Mouse (Mus musculus) stomach, embryonic 14.5 days (tissue): ENCODE measurements at regions not wholly inside any gene's neighbourhood (a gene's known extent, or its start where the extent isn't known, plus 50 kb on each side); places are given as distances from the start of the nearest gene placed in this dataset.
"Not testable (repeated sequence)": the region's sequence is repeated elsewhere in the genome, so short reads cannot be mapped to it uniquely, and the experiment has no call there.

Experiments
- ATAC-seq: fragments of 200-750 bp; cut with Nextera tagmentation; 2 replicates; pipeline ENCODE4 v1.8.0; 2017; ENCODE audit warnings: low read depth, moderate TSS enrichment; ENCODE audit not compliant: insufficient number of reproducible peaks, insufficient read depth, low FRiP score
- H3K27ac ChIP-seq: fragments of 300-500 bp; sonication (generic); 2 replicates; pipeline ENCODE4 v1.5.1; 2014; ENCODE audit warnings: mild to moderate bottlenecking, low read length, moderate library complexity, mixed read lengths
- H3K27me3 ChIP-seq: fragments of 300-500 bp; sonication (generic); 2 replicates; pipeline ENCODE4 v1.6.1; 2014; ENCODE audit warnings: low read length, control low read depth, mixed read lengths; ENCODE audit not compliant: control insufficient read depth, insufficient read depth
- H3K36me3 ChIP-seq: fragments of 300-500 bp; sonication (generic); 2 replicates; pipeline ENCODE4 v1.6.1; 2014; ENCODE audit warnings: mild to moderate bottlenecking, control low read depth, low read length, moderate library complexity, mixed read lengths; ENCODE audit not compliant: control insufficient read depth, insufficient read depth
- H3K4me1 ChIP-seq: fragments of 300-500 bp; sonication (generic); 2 replicates; pipeline ENCODE4 v1.6.1; 2014; ENCODE audit warnings: low read length, control low read depth, mixed read lengths; ENCODE audit not compliant: control insufficient read depth, insufficient read depth
- H3K4me2 ChIP-seq: fragments of 300-500 bp; sonication (generic); replicated peaks from 2 replicates; pipeline ENCODE4 v1.6.1; 2014; ENCODE audit warnings: low read depth, low read length, control low read depth
- H3K4me3 ChIP-seq: fragments of 300-500 bp; sonication (generic); 2 replicates; pipeline ENCODE4 v1.5.1; 2014; ENCODE audit warnings: low read depth, low read length, control low read depth
- H3K9ac ChIP-seq: fragments of 300-500 bp; sonication (generic); replicated peaks from 2 replicates; pipeline ENCODE4 v1.6.1; 2014; ENCODE audit warnings: low read depth, mild to moderate bottlenecking, control low read depth, low read length, moderate library complexity, mixed read lengths
- H3K9me3 ChIP-seq: fragments of 300-500 bp; sonication (generic); 2 replicates; pipeline ENCODE4 v1.6.1; 2016; ENCODE audit warnings: low read depth, low read length, control low read depth; ENCODE audit not compliant: control insufficient read depth
- WGBS: fragments of 180-500 bp; shearing (Covaris S2); extraction: QIAGEN DNeasy Blood & Tissue Kit; methylation state at CpG from one replicate; pipeline ENCODE4 v1.1.7; 2014; 5-methylcytosine and 5-hydroxymethylcytosine counted together

- 92% methylated on average over 2 of the region's 2 CpGs for WGBS
- Histone ChIP-seq H3K9ac (no peak overlapping the region), H3K9me3 (no peaks in the 10 kb centered on the region), H3K27me3 (no peaks in the 10 kb centered on the region), H3K27ac (no peak overlapping the region), H3K4me1 (no peaks in the 10 kb centered on the region), H3K36me3 (no peaks in the 10 kb centered on the region), H3K4me2 (no peak overlapping the region), H3K4me3 (no peak overlapping the region)
- no peak for ATAC-seq
Measured at GRCm38 (mm10) chr12:70655411-70655811, 169.9 kb upstream of the Frmd6 start.

DNA sequence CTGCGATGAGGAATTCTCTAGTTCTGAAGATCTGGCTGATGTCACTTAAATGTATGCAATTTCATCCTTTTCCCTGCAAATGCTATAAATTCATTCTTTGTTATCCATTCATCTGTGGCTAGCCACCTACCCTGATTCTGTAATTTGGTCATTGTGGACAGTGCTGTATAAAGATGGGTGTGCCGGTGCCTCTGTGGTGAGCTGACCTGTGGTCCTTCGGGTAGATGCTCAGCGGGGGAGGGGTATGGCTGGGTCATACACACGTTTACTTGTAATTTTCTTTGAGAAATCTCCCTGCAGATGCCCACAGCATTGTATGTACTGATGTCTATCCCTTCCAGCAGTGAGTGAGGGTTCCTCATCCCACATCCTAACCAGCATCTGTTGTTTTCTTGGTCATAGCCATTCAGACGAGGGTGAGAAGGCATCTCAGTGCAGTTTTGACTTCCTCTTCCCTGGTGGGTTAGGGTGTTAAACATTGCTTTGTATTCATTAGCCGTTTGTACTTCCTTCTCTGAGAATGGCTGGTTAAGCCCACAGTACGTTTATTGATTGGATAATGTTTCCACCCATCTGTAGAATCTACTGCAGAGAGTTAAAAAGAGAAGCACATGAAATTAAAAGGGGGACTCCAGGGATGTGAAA, 169.3 kb upstream of the Frmd6 start:
- no peak overlapping the region for H3K27ac ChIP-seq
- no peak overlapping the region for H3K4me3 ChIP-seq
- ATAC-seq: no peak
- no peak overlapping the region for H3K4me2 ChIP-seq
- no peaks in the 10 kb centered on the region for H3K9me3 ChIP-seq
- no peaks in the 10 kb centered on the region for H3K36me3 ChIP-seq
- H3K9ac ChIP-seq: no peak overlapping the region
- 68% methylated on average over 8 of the region's 8 CpGs for WGBS
- no peaks in the 10 kb centered on the region for H3K27me3 ChIP-seq
- no peaks in the 10 kb centered on the region for H3K4me1 ChIP-seq

- ATAC-seq: no peak
- H3K4me3 ChIP-seq: no peak overlapping the region
- no peaks in the 10 kb centered on the region for H3K9me3 ChIP-seq
- no peak overlapping the region for H3K9ac ChIP-seq
- 51% methylated on average over 7 of the region's 7 CpGs for WGBS
- no peak overlapping the region for H3K27ac ChIP-seq
- no peaks in the 10 kb centered on the region for H3K4me1 ChIP-seq
- no peaks in the 10 kb centered on the region for H3K36me3 ChIP-seq
- no peak overlapping the region for H3K4me2 ChIP-seq
- H3K27me3 ChIP-seq: no peaks in the 10 kb centered on the region
Measured at GRCm38 (mm10) chr12:70656805-70657492, 168.4 kb upstream of the Frmd6 start.

GRCm38 (mm10) chr12:70657493-70657810, 167.9 kb upstream of the Frmd6 start:
- 83% methylated on average over 3 of the region's 3 CpGs for WGBS
- Histone ChIP-seq H3K36me3 (no peaks in the 10 kb centered on the region), H3K9ac (no peak overlapping the region)

DNA sequence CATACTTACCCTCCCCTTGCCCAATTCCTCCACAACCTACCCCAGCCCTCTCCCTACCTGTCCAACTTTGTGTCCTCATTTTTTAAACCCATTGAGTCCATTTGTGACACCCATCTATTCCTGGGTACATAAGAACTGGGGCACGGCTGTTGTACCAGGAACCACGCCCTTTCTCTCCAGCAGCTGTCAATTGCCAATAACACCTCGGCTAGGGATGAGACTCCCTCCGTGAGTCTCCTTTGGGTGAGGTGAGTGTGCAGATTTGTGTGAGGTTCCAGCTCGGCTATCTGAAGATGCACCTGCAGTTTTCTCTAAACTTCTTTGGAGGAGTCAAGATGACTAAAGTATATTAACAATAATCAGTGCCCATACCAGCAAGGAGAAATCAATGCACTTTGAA, 167.2 kb upstream of the Frmd6 start:
- Histone ChIP-seq H3K9me3 (no peaks in the 10 kb centered on the region), H3K9ac (no peak overlapping the region), H3K4me3 (no peak overlapping the region), H3K4me1 (no peaks in the 10 kb centered on the region), H3K27ac (no peak overlapping the region), H3K4me2 (no peak overlapping the region), H3K36me3 (no peaks in the 10 kb centered on the region), H3K27me3 (no peaks in the 10 kb centered on the region)
- no peak for ATAC-seq
- 82% methylated on average over 5 of the region's 5 CpGs for WGBS

More at GRCm38 (mm10) chr12:70657493-70657810, 167.9 kb upstream of the Frmd6 start:
- no peak for ATAC-seq
- Histone ChIP-seq H3K9me3 (no peaks in the 10 kb centered on the region), H3K4me3 (no peak overlapping the region), H3K27ac (no peak overlapping the region), H3K4me1 (no peaks in the 10 kb centered on the region), H3K4me2 (no peak overlapping the region), H3K27me3 (no peaks in the 10 kb centered on the region)

GRCm38 (mm10) chr12:70660388-70660787, 164.9 kb upstream of the Frmd6 start:
- H3K27ac ChIP-seq: no peak overlapping the region
- no peak overlapping the region for H3K4me2 ChIP-seq
- WGBS: 76% methylated on average over 4 of the region's 4 CpGs
- no peak overlapping the region for H3K9ac ChIP-seq
- no peak for ATAC-seq
- no peaks in the 10 kb centered on the region for H3K9me3 ChIP-seq
- H3K4me1 ChIP-seq: no peaks in the 10 kb centered on the region
- H3K4me3 ChIP-seq: no peak overlapping the region
- H3K27me3 ChIP-seq: no peaks in the 10 kb centered on the region
- no peaks in the 10 kb centered on the region for H3K36me3 ChIP-seq

GRCm38 (mm10) chr12:70668158-70668557, 157.2 kb upstream of the Frmd6 start:
- H3K27ac ChIP-seq, H3K36me3 ChIP-seq, ATAC-seq, H3K4me2 ChIP-seq, H3K4me3 ChIP-seq, H3K9ac ChIP-seq, H3K27me3 ChIP-seq, H3K9me3 ChIP-seq, H3K4me1 ChIP-seq: not testable (repeated sequence)
- WGBS: 93% methylated on average over 5 of the region's 8 CpGs

DNA sequence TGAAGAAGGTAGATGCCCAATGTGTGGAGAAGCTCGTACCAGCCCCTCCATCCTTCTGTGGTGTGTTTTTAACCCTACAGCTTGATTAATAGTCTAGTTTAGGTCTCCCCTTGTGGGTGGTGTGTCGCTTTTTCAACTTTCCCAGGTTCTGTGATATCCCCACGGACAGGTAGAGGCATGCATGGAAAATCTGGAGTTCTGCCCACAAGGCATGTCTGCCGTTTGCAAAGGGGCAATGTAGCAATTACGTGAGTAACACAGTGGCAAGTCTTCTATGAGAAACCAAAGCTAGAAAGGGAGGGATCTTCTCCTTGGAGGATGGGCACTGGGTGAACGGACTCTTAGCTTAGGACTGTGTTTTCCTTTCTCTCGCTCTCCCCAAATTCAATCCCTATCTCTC, 153.2 kb upstream of the Frmd6 start:
- Histone ChIP-seq H3K27ac (no peak overlapping the region), H3K4me2 (no peak overlapping the region), H3K27me3 (no peaks in the 10 kb centered on the region), H3K4me3 (no peak overlapping the region), H3K9ac (no peak overlapping the region), H3K36me3 (no peaks in the 10 kb centered on the region), H3K4me1 (no peaks in the 10 kb centered on the region), H3K9me3 (no peaks in the 10 kb centered on the region)
- WGBS: 84% methylated on average over 7 of the region's 7 CpGs
- no peak for ATAC-seq

GRCm38 (mm10) chr12:70673188-70673587, 152.1 kb upstream of the Frmd6 start:
- Histone ChIP-seq H3K9me3 (no peaks in the 10 kb centered on the region), H3K27me3 (no peaks in the 10 kb centered on the region), H3K27ac (no peak overlapping the region), H3K36me3 (no peaks in the 10 kb centered on the region), H3K4me2 (no peak overlapping the region), H3K9ac (no peak overlapping the region), H3K4me3 (no peak overlapping the region), H3K4me1 (no peaks in the 10 kb centered on the region)
- ATAC-seq: no peak
- 63% methylated on average over 11 of the region's 11 CpGs for WGBS
